Mouse (Mus musculus): Measurements from ENCODE around the gene Wdr91.

GRCm38 (mm10) chr6:34954926-34955861, 44.5 kb upstream of the Wdr91 start:
- peak; percentile 44 for TF ChIP-seq CTCF (conservative IDR thresholded peaks at IDR 0.05; ENCODE audit: low read length)
- no peak for TF ChIP-seq POU5F1 (IDR thresholded peaks at IDR 0.05; ENCODE audit: borderline replicate concordance, low read length)
- no peak for TF ChIP-seq NANOG (IDR thresholded peaks at IDR 0.05; ENCODE audit: borderline replicate concordance, low read length)

All from E14TG2a.4 (cell line).